Mouse (Mus musculus) heart, adult 2 months (tissue): ENCODE data around the gene Nrxn3. TPM values are rescaled to one million over a fixed set of nuclear protein-coding genes. Genes with fewer than 3 reads are reported as not detected.

Experiments used
- DNase-seq, 2 experiments: peaks; one replicate each; pipeline ENCODE4 v3.0.0; 2021
- H3K27ac ChIP-seq: fragments of 200-600 bp; 2 replicates; pipeline ENCODE4 v1.8.1; 2022
- H3K27me3 ChIP-seq: fragments of 200-500 bp; 2 replicates; pipeline ENCODE4 v1.6.1; 2012; ENCODE audit warnings: mild to moderate bottlenecking, low read length, inconsistent platforms, mixed read lengths; ENCODE audit not compliant: control insufficient read depth, insufficient read depth
- H3K36me3 ChIP-seq: fragments of 200-500 bp; 2 replicates; pipeline ENCODE4 v1.6.1; 2012; ENCODE audit warnings: low read length, inconsistent platforms; ENCODE audit not compliant: control insufficient read depth, insufficient read depth
- H3K4me1 ChIP-seq: fragments of 200-500 bp; 2 replicates; pipeline ENCODE4 v1.6.1; 2011; ENCODE audit warnings: low read length; ENCODE audit not compliant: control insufficient read depth, insufficient read depth
- H3K4me3 ChIP-seq: fragments of 200-600 bp; 2 replicates; pipeline ENCODE4 v1.8.1; 2022
- H3K79me2 ChIP-seq: fragments of 200-500 bp; replicated peaks from 2 replicates; pipeline ENCODE4 v1.6.1; 2012; ENCODE audit warnings: mild to moderate bottlenecking, inconsistent platforms, low read length, moderate library complexity, mixed read lengths; ENCODE audit not compliant: control insufficient read depth, insufficient read depth
- H3K9ac ChIP-seq: fragments of 200-500 bp; 2 replicates; pipeline ENCODE4 v1.6.1; 2012; ENCODE audit warnings: low read depth, mild to moderate bottlenecking, control low read depth, inconsistent platforms, low read length, mixed read lengths
- CTCF ChIP-seq: fragments of 200-600 bp; IDR thresholded peaks from 2 replicates; pipeline ENCODE4 v1.8.1; 2022; ENCODE audit warnings: antibody characterized with exemption, mild to moderate bottlenecking, moderate library complexity
- EP300 ChIP-seq: fragments of 200-500 bp; IDR thresholded peaks from 2 replicates; pipeline ENCODE4 v1.6.1; 2011; ENCODE audit warnings: low read depth, low read length, control low read depth; ENCODE audit not compliant: insufficient read depth
- POLR2A ChIP-seq: fragments of 200-500 bp; IDR thresholded peaks from 2 replicates; pipeline ENCODE4 v1.6.1; 2011; ENCODE audit warnings: mild to moderate bottlenecking, low read depth, low read length, control low read depth; ENCODE audit not compliant: insufficient read depth
- WGBS: fragments of 180-500 bp; shearing (Covaris S2); methylation state at CpG from one replicate; pipeline ENCODE4 v1.1.7; 2018; 5-methylcytosine and 5-hydroxymethylcytosine counted together
- intact Hi-C: fragments of 180-260 bp; cut with DNase I; formaldehyde crosslinking; loops from one replicate; pipeline ENCODE4 v1.15.1; 2025
- polyA plus RNA-seq: library from polyadenylated mRNA; depleted of rRNA; stranded (reverse); fragments of >200 nt; gene quantifications from 2 replicates; pipeline ENCODE4 v1.2.3, GENCODE M21; 2012
- total RNA-seq, 2 experiments: library from RNA; stranded (reverse); gene quantifications; 2 replicates each; pipeline ENCODE4 v1.2.3; 2021

Gene Nrxn3
- total and polyA plus RNA-seq, 3 experiments, result 0.18 to 0.31 TPM; not detected in 1

GRCm38 (mm10) chr12:89685633-89686032 is 963.0 kb downstream of the Nrxn3 start:
- Histone ChIP-seq H3K4me3 (no peak overlapping the region), H3K4me1 (no peaks in the 10 kb centered on the region), H3K9ac (no peak overlapping the region), H3K36me3 (no peaks in the 10 kb centered on the region), H3K27me3 (no peaks in the 10 kb centered on the region), H3K27ac (no peak overlapping the region), H3K79me2 (no peaks in the 10 kb centered on the region)
- DNase-seq, result no peak
- TF ChIP-seq POLR2A (no peak), CTCF (no peak), EP300 (no peak)
- intact Hi-C loops, result no loop called here
- 55% methylated on average over 2 of the region's 2 CpGs for WGBS

GRCm38 (mm10) chr12:89689086-89689485 is 966.4 kb downstream of the Nrxn3 start:
- intact Hi-C loops, result no loop called here
- no peak overlapping the region for H3K27ac ChIP-seq
- TF ChIP-seq POLR2A, result no peak
- no peak for TF ChIP-seq CTCF
- no peak for TF ChIP-seq EP300
- no peaks in the 10 kb centered on the region for H3K36me3 ChIP-seq
- H3K27me3 ChIP-seq, result no peaks in the 10 kb centered on the region
- no peak for DNase-seq
- 87% methylated on average over 7 of the region's 7 CpGs for WGBS
- no peaks in the 10 kb centered on the region for H3K79me2 ChIP-seq
- H3K4me3 ChIP-seq, result no peak overlapping the region
- no peak overlapping the region for H3K9ac ChIP-seq
- H3K4me1 ChIP-seq, result no peaks in the 10 kb centered on the region

GRCm38 (mm10) chr12:89699469-89699868 is 976.8 kb downstream of the Nrxn3 start:
- Histone ChIP-seq H3K4me3 (no peak overlapping the region), H3K27me3 (no peaks in the 10 kb centered on the region), H3K27ac (no peak overlapping the region), H3K4me1 (no peaks in the 10 kb centered on the region), H3K9ac (no peak overlapping the region), H3K36me3 (no peaks in the 10 kb centered on the region), H3K79me2 (no peaks in the 10 kb centered on the region)
- TF ChIP-seq CTCF (no peak), EP300 (no peak), POLR2A (no peak)
- no peak for DNase-seq
- intact Hi-C loops, result no loop called here
- 28% methylated on average over 4 of the region's 4 CpGs for WGBS

GRCm38 (mm10) chr12:89700937-89701458 is 978.3 kb downstream of the Nrxn3 start:
- no peak for DNase-seq
- Histone ChIP-seq H3K27ac (no peak overlapping the region), H3K79me2 (no peaks in the 10 kb centered on the region), H3K4me3 (no peak overlapping the region), H3K9ac (no peak overlapping the region), H3K36me3 (no peaks in the 10 kb centered on the region), H3K27me3 (no peaks in the 10 kb centered on the region), H3K4me1 (no peaks in the 10 kb centered on the region)
- TF ChIP-seq EP300, result no peak
- no peak for TF ChIP-seq CTCF
- no peak for TF ChIP-seq POLR2A
- intact Hi-C loops, result no loop called here
- 12% methylated on average over 3 of the region's 3 CpGs for WGBS

GRCm38 (mm10) chr12:89702931-89703330 is 980.3 kb downstream of the Nrxn3 start:
- TF ChIP-seq EP300 (no peak), CTCF (no peak), POLR2A (no peak)
- Histone ChIP-seq H3K27me3 (no peaks in the 10 kb centered on the region), H3K4me1 (no peaks in the 10 kb centered on the region), H3K4me3 (no peak overlapping the region), H3K9ac (no peak overlapping the region), H3K36me3 (no peaks in the 10 kb centered on the region), H3K27ac (no peak overlapping the region), H3K79me2 (no peaks in the 10 kb centered on the region)
- DNase-seq, result no peak
- 73% methylated on average over 1 of the region's 1 CpGs for WGBS
- intact Hi-C loops, result no loop called here

- TF ChIP-seq CTCF (no peak), POLR2A (no peak), EP300 (no peak)
- Histone ChIP-seq H3K79me2 (no peaks in the 10 kb centered on the region), H3K27me3 (no peaks in the 10 kb centered on the region), H3K27ac (no peak overlapping the region), H3K4me1 (no peaks in the 10 kb centered on the region), H3K9ac (no peak overlapping the region), H3K4me3 (no peak overlapping the region), H3K36me3 (no peaks in the 10 kb centered on the region)
- DNase-seq, result no peak
- WGBS, result 67% methylated on average over 4 of the region's 4 CpGs
- intact Hi-C loops, result no loop called here
Measured at GRCm38 (mm10) chr12:89707913-89708312, 985.2 kb downstream of the Nrxn3 start.
